Mouse (Mus musculus) frontal cortex, postnatal 36 days (tissue): ENCODE data around the gene H2-Ob.

Experiments
- DNase-seq, 2 experiments: peaks; one replicate each; pipeline ENCODE4 v3.0.0; 2022; ENCODE audit warnings: low spot score in 2 of 2

H2-Ob gene

DNA sequence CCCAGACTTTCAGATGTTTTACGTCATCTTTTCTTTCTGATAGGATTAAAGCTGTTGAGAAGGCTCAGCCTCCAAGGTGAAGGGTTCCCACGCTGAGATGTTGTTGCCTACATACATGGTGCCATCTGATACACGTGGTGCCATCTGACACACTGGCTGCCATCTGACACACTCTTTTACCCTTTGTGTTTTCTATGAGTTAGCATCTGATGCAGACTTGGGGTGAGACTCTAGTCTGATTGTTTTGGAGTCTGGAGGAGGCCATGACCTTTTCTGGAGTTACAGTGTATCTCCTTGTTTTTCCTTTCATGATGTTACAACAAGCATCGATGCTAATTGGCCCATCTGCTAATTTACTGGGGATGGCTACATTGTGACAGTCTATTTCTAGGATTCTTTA is 6.0 kb downstream of the H2-Ob start:
- DNase-seq, result no peak

DNA sequence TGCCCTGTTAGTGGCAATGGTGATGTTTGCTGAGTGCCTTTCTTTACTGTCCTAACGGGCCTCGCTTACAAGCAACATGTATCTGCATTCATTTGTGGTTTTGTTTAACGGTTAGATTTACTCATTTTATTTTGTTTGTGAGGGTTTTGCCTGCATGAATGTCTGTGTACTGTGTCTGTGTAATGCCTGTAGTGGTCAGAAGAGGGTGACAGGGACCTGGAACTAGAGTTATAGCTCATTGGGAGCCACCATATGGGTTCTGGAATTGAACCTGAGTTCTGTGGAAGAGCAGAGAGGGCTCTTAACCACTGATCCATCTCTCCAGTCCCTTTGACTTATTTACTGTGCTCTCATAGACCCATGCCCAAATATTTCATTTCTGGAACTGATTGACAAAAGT is 8.3 kb downstream of the H2-Ob start:
- DNase-seq, result no peak

GRCm38 (mm10) chr17:34248764-34249163 is 10.1 kb downstream of the H2-Ob start:
- no peak for DNase-seq

DNA sequence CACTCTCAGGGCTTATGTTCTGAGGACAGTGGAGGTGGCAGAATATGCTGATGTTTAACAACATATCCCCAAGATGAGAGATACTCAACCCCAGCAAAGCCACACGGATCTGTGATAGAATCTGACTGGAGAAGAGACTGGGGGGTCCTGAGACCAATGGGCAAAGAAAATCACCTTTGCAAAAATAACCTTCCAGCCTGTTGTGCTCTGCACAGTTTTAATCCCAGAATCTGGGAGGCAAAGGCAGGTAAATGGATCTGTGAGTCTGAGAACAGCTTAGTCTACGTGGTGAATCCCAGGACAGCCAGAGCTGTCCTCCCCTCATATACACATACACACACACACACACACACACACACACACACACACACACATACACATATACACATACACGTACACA is 10.7 kb downstream of the H2-Ob start:
- DNase-seq, result no peak

GRCm38 (mm10) chr17:34249878-34250277 is 11.2 kb downstream of the H2-Ob start:
- DNase-seq, result peak in 1 of 2 experiments; percentile 67

DNA sequence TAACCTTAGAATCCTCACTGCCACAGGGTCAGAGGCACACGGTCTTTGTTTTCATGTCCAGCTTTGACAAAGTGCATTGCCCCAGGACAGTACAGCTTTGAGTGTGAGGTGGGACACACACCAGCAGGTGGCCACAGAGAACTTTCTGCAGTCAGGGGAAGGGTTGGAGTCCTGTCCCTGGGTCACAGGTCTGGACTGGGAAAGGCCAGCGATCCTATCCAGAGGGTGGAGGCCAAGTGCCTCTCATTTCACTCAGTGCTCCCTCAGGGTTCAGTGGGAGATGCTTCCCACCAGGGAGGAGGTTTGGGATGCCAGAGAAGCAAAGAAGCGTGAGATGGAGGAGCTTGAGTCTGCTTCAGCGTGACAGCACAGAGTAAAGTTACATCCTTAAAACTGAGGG is 13.0 kb downstream of the H2-Ob start:
- no peak for DNase-seq

DNA sequence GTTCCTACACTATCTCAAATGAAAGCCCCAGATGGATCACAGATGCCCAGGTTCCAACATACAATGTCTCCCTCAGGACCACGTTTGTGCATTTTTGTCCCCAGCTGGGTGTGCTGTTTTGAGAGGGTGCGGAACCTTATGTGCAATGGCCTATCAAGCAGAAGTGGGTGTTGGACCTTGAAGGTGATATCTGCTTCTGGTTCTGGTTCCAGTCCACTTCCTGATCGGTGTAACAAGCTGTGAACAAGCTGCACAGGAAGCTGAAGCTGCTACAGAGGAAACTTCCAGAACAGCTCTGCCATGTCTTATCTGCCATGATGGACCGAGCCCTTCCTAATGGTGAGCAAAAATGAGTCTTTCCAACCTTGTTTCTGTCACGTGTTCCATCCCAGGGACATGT is 17.8 kb downstream of the H2-Ob start:
- no peak for DNase-seq

DNA sequence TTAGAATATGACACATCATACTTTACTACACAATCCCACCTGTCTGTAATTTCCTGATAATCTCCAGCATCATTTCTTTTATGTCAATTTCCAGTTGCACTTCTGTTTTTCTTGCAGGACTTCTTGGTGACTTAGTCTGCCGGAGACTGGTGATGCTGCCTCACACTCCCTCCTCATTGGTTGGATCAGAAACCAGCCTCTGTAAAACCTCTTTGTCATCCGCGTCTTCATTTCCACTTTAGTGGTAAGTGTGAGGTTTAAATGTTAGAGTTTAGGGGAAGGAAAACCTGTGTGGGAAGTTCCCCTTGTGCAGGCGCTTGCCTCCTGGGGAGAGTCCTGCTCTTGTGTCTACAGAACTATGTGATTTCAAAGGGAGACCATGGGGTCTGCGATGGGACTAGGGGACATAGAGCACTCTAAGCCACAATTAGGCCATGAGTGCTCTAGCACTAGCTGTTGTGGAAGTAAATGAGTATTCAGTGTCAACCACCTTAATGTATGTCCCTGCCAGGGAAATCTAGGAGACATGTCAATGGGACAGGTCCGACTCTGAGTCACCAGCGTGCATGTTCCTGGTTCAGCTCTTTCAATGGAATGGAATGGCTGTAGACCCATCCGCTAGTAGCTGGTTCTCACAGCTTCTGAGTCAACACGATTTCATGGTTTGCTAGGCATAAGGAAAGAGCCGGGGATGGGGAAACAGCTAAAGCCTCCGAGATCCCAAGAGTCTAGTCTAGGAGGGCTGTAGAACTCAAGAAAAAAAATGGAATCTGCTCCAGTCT is 19.1 kb downstream of the H2-Ob start, which contains the start of gene H2-Ab1:
H2-Ab1 (plus strand) TSS at position 96 of the 782 bp plus-strand sequence.
- DNase-seq, result peak; percentile 85 to 91

DNA sequence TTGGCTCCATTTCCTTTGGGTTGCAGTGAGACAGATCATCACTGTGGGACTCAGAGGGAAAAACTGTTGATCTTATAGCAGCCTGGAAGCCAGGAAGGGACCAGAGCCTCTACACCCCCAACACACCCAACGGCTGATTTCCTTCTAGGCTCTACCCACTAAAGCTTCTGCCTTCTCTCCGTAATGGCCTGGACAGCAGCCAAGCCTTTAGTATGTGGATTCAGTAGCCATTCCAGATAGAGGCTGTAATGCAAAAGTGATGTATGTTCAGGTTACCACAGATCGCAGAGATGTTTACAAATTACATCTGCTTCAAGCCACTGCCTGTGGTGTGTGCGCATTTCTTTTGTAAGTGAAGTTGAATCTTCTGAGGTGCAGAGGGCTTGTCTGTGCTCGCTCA is 21.8 kb downstream of the H2-Ob start:
- no peak for DNase-seq

DNA sequence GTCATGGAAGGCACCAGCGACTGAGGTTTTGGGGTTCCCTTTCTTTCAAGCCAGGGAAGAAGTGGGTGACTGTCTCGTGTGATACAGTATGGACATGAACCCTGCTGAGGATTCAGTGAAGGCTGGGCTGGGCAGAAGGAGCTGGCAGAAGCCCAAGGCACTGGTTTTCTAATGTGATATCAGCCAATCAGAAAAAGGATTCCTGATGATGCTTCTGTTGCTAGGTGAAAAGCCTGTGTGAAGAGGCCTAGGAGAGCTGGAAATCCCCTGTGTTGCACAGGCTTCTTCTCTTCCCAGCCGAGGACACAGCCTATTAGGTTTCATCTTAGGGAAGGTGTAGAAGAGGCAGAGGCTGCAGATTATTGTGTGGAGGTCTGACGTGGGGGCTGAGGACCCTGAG is 22.8 kb downstream of the H2-Ob start:
- DNase-seq, result peak; percentile 48 to 81

- peak; percentile 70 to 84 for DNase-seq
Measured at GRCm38 (mm10) chr17:34263068-34263467, 24.4 kb downstream of the H2-Ob start.

- DNase-seq, result no peak
Measured at GRCm38 (mm10) chr17:34263811-34264371, 25.2 kb downstream of the H2-Ob start.

DNA sequence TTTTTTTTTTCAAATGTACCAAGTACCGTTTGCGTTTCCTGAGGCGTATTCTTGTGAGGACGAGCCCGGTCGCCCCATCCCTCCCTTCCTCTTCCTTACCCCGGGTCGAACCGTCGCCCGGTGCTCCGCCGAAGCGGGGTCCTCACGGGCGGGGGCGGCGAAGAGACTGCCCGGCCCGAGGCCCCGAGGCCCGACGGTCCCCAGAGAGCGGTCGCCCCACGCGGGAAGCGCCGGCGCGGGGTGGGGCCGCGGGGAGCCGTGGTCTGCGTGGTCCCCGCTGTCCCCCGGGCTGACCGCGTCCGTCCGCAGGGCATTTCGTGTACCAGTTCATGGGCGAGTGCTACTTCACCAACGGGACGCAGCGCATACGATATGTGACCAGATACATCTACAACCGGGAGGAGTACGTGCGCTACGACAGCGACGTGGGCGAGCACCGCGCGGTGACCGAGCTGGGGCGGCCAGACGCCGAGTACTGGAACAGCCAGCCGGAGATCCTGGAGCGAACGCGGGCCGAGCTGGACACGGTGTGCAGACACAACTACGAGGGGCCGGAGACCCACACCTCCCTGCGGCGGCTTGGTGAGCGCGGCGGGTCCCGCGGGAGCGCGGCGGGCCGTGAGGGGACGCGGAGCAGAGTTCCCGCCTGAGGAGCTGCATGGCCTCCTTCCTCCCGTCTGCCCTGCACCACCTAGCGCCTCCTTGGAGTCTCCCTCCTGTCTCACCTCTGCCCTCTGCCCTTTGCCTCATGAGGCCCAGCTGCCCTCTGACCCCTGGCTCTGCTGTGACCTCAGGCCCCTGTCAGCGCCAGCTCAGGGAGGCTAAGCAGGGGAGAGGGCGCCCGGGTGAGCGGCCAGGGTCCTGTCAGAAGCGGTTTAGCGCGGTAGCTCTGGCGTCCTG is 26.0 kb downstream of the H2-Ob start:
- no peak for DNase-seq

- no peak for DNase-seq
Measured at GRCm38 (mm10) chr17:34268262-34268661, 29.6 kb downstream of the H2-Ob start.

DNA sequence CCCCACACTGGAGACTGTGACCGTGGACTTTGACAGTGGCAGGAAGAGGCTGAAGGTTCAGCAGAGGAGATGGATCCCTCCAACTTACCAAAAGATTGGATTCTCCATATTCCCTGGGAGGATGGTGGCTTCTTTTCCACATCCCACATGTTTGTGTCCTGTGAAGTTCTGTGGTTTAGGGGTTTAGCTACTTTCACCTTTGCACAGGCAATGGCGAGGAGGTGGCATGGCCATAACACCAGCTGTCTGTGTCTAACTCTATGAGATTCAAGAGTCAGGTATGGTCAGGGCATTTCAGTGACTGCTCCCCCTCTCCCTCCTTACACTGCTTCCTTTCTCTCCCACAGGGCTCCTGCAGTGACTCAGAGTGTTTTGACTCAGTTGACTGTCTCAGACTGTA is 30.0 kb downstream of the H2-Ob start:
- no peak for DNase-seq

DNA sequence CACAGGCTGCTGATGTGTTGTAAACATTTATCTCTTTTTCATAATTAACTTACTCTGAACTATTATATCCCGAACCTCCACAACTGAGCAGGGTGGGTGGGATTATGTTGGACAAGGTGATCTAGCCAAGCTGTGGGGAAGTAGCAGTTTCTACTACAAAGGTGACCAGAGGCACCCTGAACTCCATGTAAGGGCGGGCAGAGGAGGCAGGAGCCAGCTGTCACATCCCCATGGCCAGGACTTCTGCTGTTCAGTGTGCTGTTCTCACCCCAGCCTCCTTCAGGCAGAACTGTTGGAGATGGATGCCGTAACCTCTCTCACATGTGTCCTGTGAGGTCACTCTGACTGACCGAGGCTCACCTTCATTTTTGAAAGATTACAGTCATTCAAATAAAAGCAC is 31.1 kb downstream of the H2-Ob start:
- no peak for DNase-seq

- DNase-seq, result no peak
Measured at GRCm38 (mm10) chr17:34270230-34270629, 31.5 kb downstream of the H2-Ob start.

- no peak for DNase-seq
Measured at GRCm38 (mm10) chr17:34270940-34271339, 32.2 kb downstream of the H2-Ob start.

GRCm38 (mm10) chr17:34272102-34272501 is 33.4 kb downstream of the H2-Ob start:
- DNase-seq, result no peak

GRCm38 (mm10) chr17:34280499-34281038 is 41.9 kb downstream of the H2-Ob start:
- DNase-seq, result no peak

DNA sequence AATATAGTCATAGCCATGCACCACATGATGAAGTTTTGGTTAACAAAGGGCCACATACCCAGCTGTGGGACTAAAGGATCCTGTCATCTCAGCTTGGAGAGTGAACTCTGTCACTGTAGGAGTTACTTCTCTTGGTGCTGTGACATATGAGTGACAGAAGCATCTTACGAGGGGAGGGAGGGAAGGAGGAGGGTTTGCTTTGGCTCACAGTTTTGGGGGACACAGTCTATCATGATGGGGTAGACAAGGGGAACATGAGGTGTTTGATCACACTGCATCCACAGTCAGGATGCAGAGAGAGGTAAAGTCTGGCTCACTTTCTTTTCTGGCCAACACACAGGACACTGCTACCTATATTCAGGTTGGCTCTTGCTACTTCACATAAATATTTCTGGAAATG is 43.1 kb downstream of the H2-Ob start:
- DNase-seq, result no peak

DNA sequence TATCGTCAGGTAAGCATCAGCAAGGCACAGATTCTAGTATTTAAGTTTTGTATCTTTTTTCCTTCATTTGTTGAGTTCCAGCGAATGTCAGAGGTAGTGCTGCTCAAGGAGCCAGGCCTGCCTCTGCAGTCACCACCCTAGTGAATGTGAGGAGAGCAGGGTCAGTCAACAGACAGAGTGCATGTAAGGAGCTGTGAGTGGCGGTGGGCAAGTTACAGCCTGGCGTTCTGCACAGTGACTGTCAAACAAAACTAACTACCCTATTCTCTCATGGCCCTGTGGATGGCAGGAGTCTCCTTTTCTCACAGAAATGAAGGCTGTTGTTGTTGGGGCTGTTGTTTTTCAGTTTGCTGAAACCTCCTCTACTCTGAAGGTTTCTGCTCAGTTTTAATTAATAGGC is 46.7 kb downstream of the H2-Ob start:
- no peak for DNase-seq
